Mouse (Mus musculus) thymus, adult 2 months (tissue): ENCODE results near the gene F2r. TPM values are rescaled to one million over a fixed set of nuclear protein-coding genes. Genes with fewer than 3 reads are reported as not detected.

Experiments used
- DNase-seq: peaks from one replicate; pipeline ENCODE4 v3.0.0; 2021
- H3K27ac ChIP-seq: fragments of 200-500 bp; 2 replicates; pipeline ENCODE4 v1.5.1; 2012; ENCODE audit warnings: low read length, control low read depth; ENCODE audit not compliant: control insufficient read depth, insufficient read depth
- H3K27me3 ChIP-seq: fragments of 200-500 bp; 2 replicates; pipeline ENCODE4 v1.6.1; 2012; ENCODE audit warnings: mild to moderate bottlenecking, low read length, moderate library complexity, mixed read lengths; ENCODE audit not compliant: control insufficient read depth, insufficient read depth
- H3K36me3 ChIP-seq: fragments of 200-500 bp; 2 replicates; pipeline ENCODE4 v1.6.1; 2012; ENCODE audit warnings: mild to moderate bottlenecking, low read length, moderate library complexity; ENCODE audit not compliant: control insufficient read depth, insufficient read depth
- H3K4me1 ChIP-seq: fragments of 200-500 bp; replicated peaks from 2 replicates; pipeline ENCODE4 v1.6.1; 2012; ENCODE audit warnings: low read length; ENCODE audit not compliant: control insufficient read depth, insufficient read depth
- H3K4me3 ChIP-seq: fragments of 200-500 bp; 2 replicates; pipeline ENCODE4 v1.5.1; 2012; ENCODE audit warnings: mild to moderate bottlenecking, low read length, control low read depth, moderate library complexity; ENCODE audit not compliant: control insufficient read depth, insufficient read depth
- CTCF ChIP-seq: fragments of 200-500 bp; IDR thresholded peaks from 2 replicates; pipeline ENCODE4 v1.5.1; 2012; ENCODE audit warnings: mild to moderate bottlenecking, control low read depth, low read length, moderate library complexity, borderline replicate concordance; ENCODE audit not compliant: control insufficient read depth, poor library complexity, insufficient read depth; ENCODE audit errors: extremely low read depth
- POLR2A ChIP-seq: fragments of 200-500 bp; IDR thresholded peaks from 2 replicates; pipeline ENCODE4 v1.6.1; 2012; ENCODE audit warnings: mild to moderate bottlenecking, low read length, control low read depth, moderate library complexity; ENCODE audit not compliant: control insufficient read depth, poor library complexity, insufficient read depth; ENCODE audit errors: extremely low read depth
- WGBS: fragments of 180-500 bp; shearing (Covaris S2); methylation state at CpG from one replicate; pipeline ENCODE4 v1.1.7; 2018; 5-methylcytosine and 5-hydroxymethylcytosine counted together
- polyA plus RNA-seq: library from polyadenylated mRNA; depleted of rRNA; stranded (reverse); fragments of >200 nt; gene quantifications from 2 replicates; pipeline ENCODE4 v1.2.3, GENCODE M21; 2012

The F2r gene
- polyA plus RNA-seq, 1 experiment: 11.6 TPM

DNA sequence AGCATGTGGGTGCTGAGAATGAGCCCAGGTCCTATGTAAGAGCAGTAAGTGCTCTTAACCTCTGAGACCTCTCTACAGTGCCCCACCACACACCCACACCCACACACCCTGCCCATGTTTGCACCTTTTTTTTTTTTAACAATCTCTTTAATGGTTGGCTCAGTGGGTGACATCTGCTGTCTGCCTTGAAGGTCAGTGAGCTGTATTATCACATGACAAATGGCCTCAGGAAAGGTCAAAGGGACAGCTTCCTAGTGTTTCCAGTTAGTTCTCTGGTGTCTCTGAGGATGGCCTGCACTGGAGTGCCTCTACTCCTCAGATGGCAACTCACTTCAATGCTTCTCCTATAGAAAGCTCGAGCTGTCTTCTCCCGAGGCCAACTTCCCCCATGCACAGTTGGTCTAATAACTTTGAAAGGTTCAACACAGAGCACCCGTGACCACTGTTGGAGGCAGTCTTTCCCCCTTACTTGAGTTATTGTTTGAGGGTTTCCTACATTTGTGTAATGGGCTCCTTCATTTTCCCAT, 18.4 kb downstream of the F2r start:
- no peaks in the 10 kb centered on the region for H3K27me3 ChIP-seq
- H3K36me3 ChIP-seq: no peaks in the 10 kb centered on the region
- DNase-seq: no peak
- H3K4me3 ChIP-seq: no peak overlapping the region
- TF ChIP-seq CTCF (no peak), POLR2A (no peak)
- H3K4me1 ChIP-seq: no peaks in the 10 kb centered on the region
- 73% methylated on average over 3 of the region's 3 CpGs for WGBS
- no peak overlapping the region for H3K27ac ChIP-seq

DNA sequence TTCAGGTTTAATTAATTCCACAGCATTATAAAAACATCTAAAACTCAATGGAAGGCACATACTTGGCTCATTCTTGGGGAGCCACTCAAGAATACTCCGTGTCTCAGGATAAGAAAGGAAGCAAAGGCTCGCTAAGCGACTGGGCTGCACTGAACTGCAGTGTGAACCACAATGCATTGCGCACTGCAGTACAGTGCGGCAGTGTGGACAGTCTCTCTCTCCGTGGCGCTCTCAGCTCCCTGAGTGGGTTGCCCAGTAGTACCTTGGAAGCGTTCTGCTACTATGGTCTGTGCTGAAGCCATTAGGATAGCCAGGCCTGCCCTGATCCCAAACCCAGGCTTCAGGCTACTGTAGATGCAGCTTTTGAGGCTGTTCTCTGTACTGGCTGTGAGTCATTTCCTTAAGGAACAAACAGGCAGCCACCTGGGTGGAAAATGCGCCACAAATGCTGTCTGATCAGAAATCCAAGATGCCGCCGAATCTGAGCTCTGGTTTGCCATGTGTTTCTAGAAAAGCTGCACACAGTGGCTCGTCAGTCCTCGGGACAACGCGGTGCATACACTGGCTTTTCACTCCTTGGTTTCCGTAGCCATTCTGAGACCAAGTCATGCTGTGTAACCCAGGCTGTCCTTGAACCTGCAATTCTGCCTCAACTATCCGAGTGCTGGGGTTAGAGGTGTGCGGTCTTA, 19.9 kb downstream of the F2r start:
- no peaks in the 10 kb centered on the region for H3K27me3 ChIP-seq
- no peak for TF ChIP-seq CTCF
- TF ChIP-seq POLR2A: no peak
- DNase-seq: no peak
- WGBS: 95% methylated on average over 18 of the region's 18 CpGs
- no peaks in the 10 kb centered on the region for H3K4me1 ChIP-seq
- H3K27ac ChIP-seq: no peak overlapping the region
- H3K36me3 ChIP-seq: no peaks in the 10 kb centered on the region
- H3K4me3 ChIP-seq: no peak overlapping the region

DNA sequence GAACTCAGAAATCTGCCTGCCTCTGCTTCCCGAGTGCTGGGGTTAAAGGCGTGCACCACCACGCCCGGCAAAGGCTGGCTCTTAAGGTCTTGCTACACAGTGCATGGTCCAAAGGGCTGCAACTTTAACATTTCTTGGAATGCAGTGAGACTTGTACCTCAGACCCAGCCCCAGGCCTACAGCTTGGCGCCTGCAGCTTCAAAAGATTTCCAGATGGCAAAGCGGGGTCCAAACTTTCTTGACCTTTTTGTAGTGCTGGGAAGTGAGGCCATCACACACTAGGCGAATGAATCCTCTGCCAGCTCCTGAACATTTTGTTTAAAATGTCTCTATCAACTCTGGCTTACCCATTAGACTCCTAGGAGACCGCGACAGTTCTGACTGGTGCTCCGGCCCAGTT, 20.7 kb downstream of the F2r start:
- H3K4me3 ChIP-seq: no peak overlapping the region
- H3K27me3 ChIP-seq: no peaks in the 10 kb centered on the region
- no peaks in the 10 kb centered on the region for H3K36me3 ChIP-seq
- 97% methylated on average over 10 of the region's 10 CpGs for WGBS
- H3K27ac ChIP-seq: no peak overlapping the region
- TF ChIP-seq CTCF (no peak), POLR2A (no peak)
- H3K4me1 ChIP-seq: peaks cover 4% of the 10 kb centered on the region
- no peak for DNase-seq

DNA sequence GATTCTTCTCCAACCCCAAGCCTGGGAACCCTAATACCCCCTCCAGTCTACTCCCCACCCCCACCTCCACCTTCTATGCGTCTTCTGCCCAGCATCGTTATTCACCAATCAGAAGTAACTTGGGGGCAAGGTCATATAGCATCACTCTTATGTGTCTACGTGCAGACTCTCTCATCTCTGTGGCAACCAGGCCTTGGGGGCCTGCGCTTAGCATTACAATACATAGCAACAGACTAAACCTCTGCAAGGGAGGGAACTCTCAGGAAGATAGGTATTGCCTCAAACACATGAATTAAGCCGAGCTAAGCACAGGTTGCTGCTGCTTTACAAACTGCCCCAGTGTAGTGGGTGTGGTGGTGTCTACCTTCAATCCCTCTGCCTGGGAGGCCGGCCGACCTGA, 21.6 kb downstream of the F2r start:
- H3K27ac ChIP-seq: no peak overlapping the region
- H3K27me3 ChIP-seq: no peaks in the 10 kb centered on the region
- TF ChIP-seq POLR2A (no peak), CTCF (no peak)
- H3K4me1 ChIP-seq: peaks cover 5% of the 10 kb centered on the region
- DNase-seq: no peak
- no peaks in the 10 kb centered on the region for H3K36me3 ChIP-seq
- H3K4me3 ChIP-seq: no peak overlapping the region
- 96% methylated on average over 7 of the region's 7 CpGs for WGBS

DNA sequence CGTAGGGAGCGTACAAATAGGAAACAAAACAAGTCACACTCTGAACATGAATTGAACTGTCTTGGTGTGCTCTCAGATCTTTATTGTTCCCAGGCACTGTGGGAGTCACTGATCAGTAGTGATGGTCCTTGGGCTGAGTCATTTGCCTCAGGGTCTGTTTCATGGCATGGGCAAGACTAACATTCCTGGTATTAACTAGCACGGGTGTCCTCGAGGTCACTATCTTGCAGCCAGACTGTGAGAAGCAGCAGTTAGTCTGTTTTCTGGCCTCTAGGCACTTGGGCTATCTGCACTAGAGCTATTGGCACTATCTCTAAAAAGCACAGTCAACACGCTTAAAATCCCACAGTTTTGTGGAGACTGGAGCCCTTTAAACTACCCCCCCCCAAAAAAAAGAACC, 22.4 kb downstream of the F2r start:
- no peak for TF ChIP-seq POLR2A
- no peak for TF ChIP-seq CTCF
- Histone ChIP-seq H3K27me3 (no peaks in the 10 kb centered on the region), H3K27ac (no peak overlapping the region), H3K4me3 (no peak overlapping the region), H3K4me1 (peaks cover 5% of the 10 kb centered on the region), H3K36me3 (no peaks in the 10 kb centered on the region)
- 91% methylated on average over 5 of the region's 5 CpGs for WGBS
- no peak for DNase-seq

DNA sequence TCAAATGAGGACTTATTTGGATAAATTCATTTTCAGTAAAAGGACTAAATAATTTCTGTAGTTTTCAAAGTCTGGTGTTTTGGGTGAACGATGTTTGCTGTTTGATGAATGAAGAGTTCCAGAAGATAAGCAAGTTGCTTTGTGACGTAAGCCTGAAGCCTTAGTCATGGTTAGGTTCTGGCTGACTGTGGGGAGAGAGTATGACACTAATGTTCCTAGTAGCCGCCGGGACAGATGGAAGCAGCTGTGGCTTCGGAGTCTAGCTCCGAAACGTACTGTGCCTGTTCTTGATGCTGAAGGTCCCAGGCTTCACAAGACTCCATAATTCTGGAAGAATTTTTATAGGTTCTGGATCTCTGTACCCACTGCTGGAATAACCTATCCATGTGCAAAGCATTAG, 22.9 kb downstream of the F2r start:
- H3K27me3 ChIP-seq: no peaks in the 10 kb centered on the region
- no peaks in the 10 kb centered on the region for H3K36me3 ChIP-seq
- no peak overlapping the region for H3K27ac ChIP-seq
- peaks cover 5% of the 10 kb centered on the region for H3K4me1 ChIP-seq
- WGBS: 94% methylated on average over 7 of the region's 7 CpGs
- no peak overlapping the region for H3K4me3 ChIP-seq
- no peak for DNase-seq
- TF ChIP-seq POLR2A (no peak), CTCF (no peak)

DNA sequence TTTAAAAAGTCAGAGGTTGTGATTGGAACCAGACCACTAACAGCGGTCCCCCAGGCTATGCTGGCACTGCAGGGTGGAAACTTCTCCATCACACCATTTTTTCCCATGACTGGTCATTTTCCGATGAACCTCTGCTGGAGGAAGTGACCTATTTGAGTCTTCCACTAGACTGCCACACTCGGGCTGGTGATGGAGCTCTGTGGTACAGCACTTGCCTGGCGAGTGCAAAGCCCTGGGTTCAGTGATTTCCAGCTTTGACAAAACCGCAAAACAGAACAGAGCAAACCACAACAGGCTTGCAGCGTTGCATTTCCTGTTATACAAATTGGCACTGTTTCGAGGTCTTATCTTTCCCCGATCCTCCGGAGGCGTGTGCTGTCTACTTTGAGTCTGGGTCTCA, 25.4 kb downstream of the F2r start:
- Histone ChIP-seq H3K4me3 (no peak overlapping the region), H3K27me3 (no peaks in the 10 kb centered on the region), H3K4me1 (peaks cover 5% of the 10 kb centered on the region), H3K36me3 (no peaks in the 10 kb centered on the region), H3K27ac (no peak overlapping the region)
- DNase-seq: peak; percentile 40
- TF ChIP-seq CTCF: no peak
- TF ChIP-seq POLR2A: no peak
- 3% methylated on average over 10 of the region's 10 CpGs for WGBS
